Mouse (Mus musculus) cerebellum, adult 8-10 months (tissue): ENCODE measurements around the gene Gm12355.
"Not testable (repeated sequence)": the region's sequence is repeated elsewhere in the genome, so short reads cannot be mapped to it uniquely, and the experiment has no call there.

Experiments
- DNase-seq: peaks from one replicate; pipeline ENCODE4 v3.0.0; 2022

The Gm12355 gene

GRCm38 (mm10) chr11:98625611-98626410 lies at the start of gene Gm12355, which contains the start of gene Gsdma3:
Gene Gm12355, minus strand, starts transcription at chr11:98625661.
Gene Gsdma3, plus strand, starts transcription at chr11:98626360.
- DNase-seq: no peak

- DNase-seq: peak; percentile 50
Measured at GRCm38 (mm10) chr11:98673136-98673535, 47.7 kb upstream of the Gm12355 start.

GRCm38 (mm10) chr11:98672482-98672881 lies 47.0 kb upstream of the Gm12355 start:
- DNase-seq: no peak

- DNase-seq: no peak
Measured at GRCm38 (mm10) chr11:98671857-98672256, 46.4 kb upstream of the Gm12355 start.

DNA sequence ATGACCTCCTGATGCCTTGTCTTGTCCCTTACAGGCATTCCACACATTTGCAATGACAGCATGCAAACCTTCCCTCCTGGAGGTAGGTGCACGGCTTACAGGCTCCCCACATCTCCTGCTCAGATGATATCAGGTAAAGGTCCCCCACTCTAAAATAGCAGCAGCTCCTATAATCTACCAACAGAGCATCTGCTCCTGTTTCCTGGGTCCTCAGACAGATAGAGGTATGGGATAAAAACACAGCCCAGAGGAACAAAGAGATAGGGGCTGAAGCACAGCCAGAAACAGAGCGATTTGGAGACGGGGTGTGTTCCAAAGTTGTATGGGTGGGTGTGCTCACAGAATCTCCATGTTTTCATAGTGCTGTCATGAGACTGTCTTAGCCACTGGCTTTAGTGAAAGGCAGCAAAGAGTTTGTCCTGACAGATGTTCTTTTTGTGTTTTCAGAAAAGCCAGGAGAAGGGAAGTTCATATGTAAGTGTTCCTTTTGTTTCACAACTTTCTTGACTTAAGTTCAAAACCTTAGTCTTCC lies 45.9 kb upstream of the Gm12355 start:
- no peak for DNase-seq

- no peak for DNase-seq
Measured at GRCm38 (mm10) chr11:98668984-98669383, 43.5 kb upstream of the Gm12355 start.

GRCm38 (mm10) chr11:98664091-98664490 lies 38.6 kb upstream of the Gm12355 start, which contains the start of gene Gsdma:
Gene Gsdma, plus strand, starts transcription at chr11:98664351.
- DNase-seq: no peak

DNA sequence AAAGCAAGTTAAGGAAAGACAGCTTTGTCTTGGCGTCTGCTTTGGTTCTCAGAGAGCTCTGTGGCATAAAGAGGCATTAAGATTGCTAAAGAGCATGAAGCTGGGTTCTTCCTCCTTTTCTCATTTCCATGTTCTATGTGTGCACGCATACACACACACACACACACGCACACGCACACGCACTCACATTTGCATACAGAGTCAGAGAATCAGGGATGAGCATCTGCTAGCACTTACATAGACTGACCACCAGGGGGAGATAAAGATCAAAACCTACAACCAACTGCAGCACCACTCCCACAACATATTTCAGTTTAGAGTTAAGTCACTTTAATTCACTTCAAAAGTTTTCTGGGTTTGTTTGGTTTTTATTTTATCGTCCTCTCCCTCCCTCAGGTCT lies 35.1 kb upstream of the Gm12355 start:
- DNase-seq: peak; percentile 40

DNA sequence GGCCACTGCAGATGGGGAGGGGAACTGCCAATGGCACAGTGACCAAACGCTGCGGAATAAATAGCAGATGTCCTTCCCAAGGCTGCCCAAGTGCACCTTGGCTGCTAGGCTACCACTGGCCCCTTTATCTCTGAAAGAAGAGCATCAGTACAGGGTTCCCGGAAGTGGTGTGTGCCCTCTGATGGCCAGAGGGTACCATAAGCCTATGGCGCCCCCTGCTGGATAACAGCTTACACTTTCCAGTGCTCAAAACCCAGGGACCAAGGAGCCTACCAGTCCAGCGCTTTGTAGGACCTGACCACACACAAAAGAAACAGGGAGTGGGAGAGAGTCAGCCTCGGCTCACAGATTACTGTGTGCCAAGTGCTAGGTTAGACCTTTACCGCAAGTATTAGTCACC lies 29.6 kb upstream of the Gm12355 start:
- DNase-seq: not testable (repeated sequence)

DNA sequence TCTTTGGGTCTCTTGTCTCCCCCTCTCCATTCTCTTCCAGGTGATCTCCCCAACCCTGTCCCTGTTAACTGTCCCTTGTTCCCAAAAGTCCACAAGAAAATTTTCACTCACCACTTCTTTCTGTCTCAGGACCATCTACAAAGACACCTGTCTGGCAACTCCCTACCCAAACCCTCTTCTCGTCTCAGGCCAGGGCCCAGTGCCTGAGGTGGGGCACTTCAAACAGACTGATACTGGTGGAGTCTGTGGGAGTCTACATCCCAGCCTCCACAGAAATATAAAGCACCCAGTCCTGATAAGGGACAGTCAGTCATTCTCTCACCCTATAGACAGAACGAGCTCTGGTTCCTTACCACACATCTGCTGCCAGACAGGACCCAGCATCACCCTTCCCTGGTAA lies 21.0 kb upstream of the Gm12355 start, which contains the start of gene Gsdma2:
Gene Gsdma2, plus strand, starts transcription at position 301 of the 400 bp plus-strand sequence.
- no peak for DNase-seq

GRCm38 (mm10) chr11:98645946-98646345 lies 20.5 kb upstream of the Gm12355 start:
- DNase-seq: no peak

DNA sequence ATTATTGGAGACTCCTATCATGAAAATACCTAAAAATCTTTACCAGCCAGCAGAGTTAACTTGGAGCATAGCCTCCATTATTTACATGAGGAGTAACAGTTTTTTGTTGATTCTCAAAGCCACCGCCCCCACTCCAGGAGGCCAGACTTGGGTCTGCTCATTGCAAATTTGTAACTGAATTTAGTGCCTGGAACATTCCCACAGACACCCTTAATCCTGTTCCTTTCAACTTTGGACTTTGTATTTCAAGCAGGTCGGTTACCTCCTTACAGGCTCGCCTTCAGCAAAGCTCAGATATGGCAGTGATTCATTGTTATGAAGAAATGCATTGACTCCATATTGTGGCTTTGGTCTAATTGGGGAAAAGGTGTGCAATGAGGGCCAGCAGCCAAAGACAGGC lies 19.3 kb upstream of the Gm12355 start:
- no peak for DNase-seq

GRCm38 (mm10) chr11:98640091-98640490 lies 14.6 kb upstream of the Gm12355 start:
- no peak for DNase-seq

DNA sequence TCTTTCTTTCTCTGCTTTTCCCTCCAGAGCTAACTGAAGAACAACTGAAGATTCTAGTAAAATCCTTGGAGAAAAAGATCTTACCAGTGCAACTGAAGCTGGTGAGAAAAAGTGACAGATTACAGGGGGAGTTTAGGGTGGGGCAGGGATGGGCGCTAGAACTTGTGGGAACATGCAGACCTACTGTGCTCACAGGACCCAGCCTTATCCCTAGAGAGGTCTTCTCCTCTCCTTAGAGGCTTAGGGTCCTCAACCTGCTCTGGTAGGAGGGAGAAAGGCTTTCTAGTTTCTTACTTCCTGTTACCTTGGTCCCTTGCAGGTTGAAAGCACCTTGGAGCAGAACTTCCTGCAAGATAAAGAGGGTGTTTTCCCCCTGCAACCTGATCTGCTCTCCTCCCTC lies 12.0 kb upstream of the Gm12355 start:
- no peak for DNase-seq

DNA sequence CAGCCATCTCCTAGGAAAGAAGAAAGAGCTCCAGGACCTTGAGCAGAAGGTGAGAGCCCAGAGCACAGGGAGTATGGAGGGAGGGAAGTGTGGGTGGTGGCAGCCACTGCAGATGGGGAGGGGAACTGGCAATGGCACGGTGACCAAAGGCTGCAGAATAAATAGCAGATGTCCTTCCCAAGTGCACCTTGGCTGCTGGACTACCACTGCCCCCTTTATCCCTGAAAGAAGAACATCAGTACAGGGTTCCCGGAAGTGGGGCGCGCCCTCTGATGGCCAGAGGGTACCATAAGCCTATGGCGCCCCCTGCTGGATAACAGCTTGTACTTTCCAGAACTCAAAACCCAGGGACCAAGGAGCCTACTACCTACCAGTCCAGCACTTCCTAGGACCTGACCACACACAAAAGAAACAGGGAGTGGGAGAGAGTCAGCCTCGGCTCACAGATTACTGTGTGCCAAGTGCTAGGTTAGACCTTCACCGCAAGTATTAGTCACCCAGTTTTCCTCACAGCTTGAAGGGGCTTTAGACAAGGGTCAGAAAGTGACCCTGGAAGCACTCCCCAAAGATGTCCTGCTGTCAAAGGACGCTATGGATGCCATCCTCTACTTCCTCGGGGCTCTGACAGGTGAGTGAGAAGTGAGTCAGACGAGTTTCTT lies 10.0 kb upstream of the Gm12355 start:
- not testable (repeated sequence) for DNase-seq

GRCm38 (mm10) chr11:98630646-98631045 lies 5.2 kb upstream of the Gm12355 start:
- no peak for DNase-seq

DNA sequence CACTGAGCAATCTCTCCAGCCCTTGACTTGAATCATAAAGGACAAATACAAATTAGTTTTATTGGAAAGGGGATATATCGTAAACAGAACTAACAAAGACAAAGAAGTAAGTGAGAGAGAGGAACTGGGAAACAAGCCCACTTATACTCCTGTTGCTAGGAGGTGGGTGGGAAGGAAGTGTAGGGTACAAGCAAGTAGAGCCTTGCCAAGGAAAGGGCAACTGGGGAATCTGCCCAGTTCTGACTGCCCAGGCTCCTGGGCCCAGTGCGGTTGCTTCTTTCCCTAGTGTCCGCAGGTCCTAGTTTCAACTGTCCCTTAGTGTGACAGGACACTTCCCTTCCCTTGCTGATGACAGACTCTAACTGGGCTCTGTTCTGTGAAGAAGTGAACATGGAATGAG lies 3.2 kb upstream of the Gm12355 start:
- DNase-seq: no peak

DNA sequence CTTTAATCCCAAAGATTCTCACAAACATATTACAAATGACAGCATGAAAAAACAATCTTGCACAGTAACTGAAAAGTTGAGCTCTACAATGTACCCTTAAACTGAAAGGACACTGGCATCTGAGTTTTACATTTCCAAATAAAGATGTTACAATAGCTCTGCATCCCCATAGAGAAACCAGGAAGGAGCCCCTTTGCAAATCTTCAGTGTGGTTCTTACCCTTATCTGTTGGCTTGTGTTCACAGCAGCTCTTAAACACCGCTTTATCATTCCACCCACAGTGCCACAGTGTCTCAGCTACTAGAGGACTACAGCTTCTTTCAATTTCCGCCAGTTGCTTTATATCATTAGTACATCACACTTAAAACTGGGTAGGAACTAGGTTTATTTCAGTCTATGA lies 1.1 kb downstream of the Gm12355 start:
- DNase-seq: not testable (repeated sequence)

DNA sequence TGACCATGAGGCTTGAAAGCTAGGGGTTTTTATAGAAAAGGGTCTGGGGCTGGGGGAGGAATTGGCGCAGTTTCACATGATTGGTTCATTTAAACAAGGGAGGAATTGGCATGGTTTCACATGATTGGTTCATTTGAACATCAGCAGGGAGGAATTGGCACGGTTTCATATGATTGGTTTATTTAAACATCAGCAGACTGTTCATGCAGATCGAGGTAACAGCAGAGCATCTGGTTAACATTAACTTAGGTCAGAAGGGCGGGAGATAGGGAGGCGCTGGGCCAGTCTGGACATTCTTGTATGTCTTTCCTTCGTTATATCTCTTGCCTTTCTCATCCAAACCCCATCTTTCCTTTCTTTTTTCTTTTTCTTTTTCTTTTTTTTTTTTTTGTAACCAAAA lies 1.5 kb downstream of the Gm12355 start:
- DNase-seq: not testable (repeated sequence)

DNA sequence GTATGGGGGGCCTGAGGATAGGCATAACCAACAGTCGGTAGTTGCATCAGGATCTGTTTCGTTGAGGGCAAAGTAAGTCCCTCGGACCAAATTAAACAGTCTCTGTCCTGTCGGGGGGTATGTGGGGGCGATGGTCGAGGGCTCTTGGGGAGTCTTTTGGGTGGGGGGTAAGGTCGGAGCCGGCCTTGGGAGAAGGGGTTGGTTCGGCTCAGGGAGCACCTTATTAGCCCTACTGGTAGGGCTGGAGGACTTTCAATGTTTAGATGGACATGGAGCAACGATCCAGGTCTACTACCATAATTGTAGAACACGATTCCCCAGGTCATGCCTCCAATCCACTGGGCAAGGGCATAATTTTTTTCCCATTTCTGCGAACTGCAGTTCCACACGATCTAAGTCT lies 4.7 kb downstream of the Gm12355 start:
- DNase-seq: no peak

GRCm38 (mm10) chr11:98606763-98607162 lies 18.7 kb downstream of the Gm12355 start:
- DNase-seq: no peak

- DNase-seq: not testable (repeated sequence)
Measured at GRCm38 (mm10) chr11:98604911-98605310, 20.6 kb downstream of the Gm12355 start.

DNA sequence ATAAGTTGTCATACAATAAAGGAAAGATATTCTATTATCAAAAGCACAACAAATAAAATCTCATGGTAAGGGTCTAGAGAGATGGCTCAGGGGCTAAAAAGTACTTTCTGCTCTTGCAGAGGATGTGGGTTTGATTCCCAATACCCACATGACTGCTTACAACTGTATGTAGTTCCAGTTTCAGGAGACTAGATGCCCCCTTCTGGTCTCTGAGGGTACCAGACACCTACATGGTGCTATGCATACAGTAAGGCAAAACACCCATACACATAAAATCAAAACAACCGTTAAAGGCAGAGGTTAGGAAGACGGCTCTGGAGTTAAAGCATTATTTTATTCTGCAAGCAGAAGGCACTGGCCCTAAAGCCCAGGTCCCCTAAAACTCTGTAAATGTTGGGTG lies 21.5 kb downstream of the Gm12355 start:
- DNase-seq: no peak
